Mouse (Mus musculus) heart, postnatal 4 days (tissue): Measurements from ENCODE around the gene Ptprj. TPM values are rescaled to one million over a fixed set of nuclear protein-coding genes. Genes with fewer than 3 reads are reported as not detected.

Experiments
- DNase-seq: peaks from one replicate; pipeline ENCODE4 v3.0.0; 2021
- total RNA-seq, 2 experiments: library from RNA; stranded (reverse); gene quantifications; 2 replicates each; pipeline ENCODE4 v1.2.3; 2021

Ptprj gene
- 1 to 10 TPM; 7.6 to 8.7 TPM for total RNA-seq

- peak; percentile 71 for DNase-seq
Measured at GRCm38 (mm10) chr2:90580236-90581005, at the start of gene Ptprj. Gene Ptprj, minus strand, starts transcription at chr2:90580647.

DNA sequence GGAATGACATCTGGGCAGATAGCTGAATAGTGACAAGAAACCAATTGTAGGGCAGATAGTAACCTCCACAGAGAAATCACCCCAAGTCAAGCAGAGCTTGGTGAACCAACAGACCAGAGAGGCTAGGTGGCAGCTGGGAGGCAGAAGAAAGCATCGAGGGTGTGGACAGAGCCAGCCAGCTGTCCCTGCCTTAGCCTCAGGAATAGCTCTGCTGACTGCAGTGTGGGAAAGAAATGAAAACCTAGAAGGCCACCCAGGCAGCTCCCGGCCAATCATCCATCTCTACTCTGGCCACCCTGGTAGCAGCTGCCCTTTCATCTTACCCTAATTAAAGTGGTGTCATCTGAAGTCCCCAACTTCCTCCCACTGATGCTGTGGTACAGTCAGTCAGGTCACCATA lies 49.1 kb upstream of the Ptprj start:
- DNase-seq: no peak

DNA sequence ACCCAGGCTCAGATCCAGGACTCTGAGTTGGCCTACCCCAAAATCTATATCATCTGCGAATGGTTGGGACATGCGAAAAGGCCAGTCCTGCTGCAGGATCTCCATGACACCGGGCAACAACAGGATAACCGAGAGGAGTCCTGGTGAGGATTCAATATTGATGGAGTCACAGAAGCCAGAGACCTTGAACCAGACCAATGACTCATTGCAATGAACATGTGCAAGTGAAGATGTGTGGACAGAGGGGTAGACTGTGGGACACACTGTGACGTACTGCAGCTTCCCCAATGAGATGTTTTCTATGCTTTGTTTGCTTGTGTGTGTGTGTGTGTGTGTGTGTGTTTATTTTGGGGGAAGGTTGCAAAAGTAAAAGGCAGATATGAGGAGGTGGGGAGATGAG lies 47.8 kb upstream of the Ptprj start:
- DNase-seq: no peak

GRCm38 (mm10) chr2:90624920-90625319 lies 44.5 kb upstream of the Ptprj start:
- peak; percentile 71 for DNase-seq

- peak; percentile 14 for DNase-seq
Measured at GRCm38 (mm10) chr2:90624339-90624738, 43.9 kb upstream of the Ptprj start.

- no peak for DNase-seq
Measured at GRCm38 (mm10) chr2:90620815-90621214, 40.4 kb upstream of the Ptprj start.

GRCm38 (mm10) chr2:90619648-90620047 lies 39.2 kb upstream of the Ptprj start:
- DNase-seq: no peak

DNA sequence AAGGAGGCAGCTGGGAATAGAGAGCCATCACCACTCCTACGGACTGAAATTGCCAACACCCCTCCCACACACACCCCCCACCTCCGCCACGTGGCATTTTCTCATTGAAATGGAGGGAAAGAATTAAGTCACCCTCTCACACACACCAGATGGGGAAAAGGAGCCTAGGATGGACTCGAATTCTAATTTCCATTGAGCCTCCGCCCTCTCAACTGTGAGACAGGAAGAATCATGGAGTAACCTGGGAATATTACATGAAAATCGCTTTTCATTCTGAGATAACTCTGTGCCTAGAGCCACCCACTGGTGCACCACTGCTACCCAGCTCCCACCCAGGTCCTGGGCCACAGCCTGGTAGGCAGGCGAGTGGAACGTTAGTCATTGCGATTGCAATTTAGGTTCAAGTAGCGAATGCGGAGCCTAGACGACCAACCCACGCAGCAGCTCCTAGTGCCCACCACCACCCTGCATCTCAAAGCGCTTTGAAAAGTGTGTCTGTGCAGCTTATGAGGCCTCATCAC lies 34.3 kb upstream of the Ptprj start:
- no peak for DNase-seq

- DNase-seq: no peak
Measured at GRCm38 (mm10) chr2:90613591-90613990, 33.1 kb upstream of the Ptprj start.

DNA sequence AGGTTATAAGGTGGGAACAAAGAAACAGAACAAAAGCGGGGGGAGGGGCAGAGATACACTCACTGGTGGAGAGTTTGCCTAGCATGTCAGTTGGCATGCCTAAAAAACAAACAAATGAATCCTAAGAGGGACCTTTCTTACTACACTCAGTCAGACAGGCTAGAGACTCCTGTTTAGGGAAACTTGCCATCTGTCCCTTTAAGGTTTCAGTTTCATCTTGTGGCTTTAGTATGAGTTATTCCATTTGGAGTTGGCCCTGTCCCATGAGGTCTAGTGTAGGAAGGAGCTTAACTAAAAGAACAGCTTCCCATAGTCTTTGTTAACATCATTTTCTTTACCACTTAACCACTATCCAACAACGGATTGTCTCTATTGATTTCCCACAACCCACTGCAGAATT lies 32.6 kb upstream of the Ptprj start:
- no peak for DNase-seq

DNA sequence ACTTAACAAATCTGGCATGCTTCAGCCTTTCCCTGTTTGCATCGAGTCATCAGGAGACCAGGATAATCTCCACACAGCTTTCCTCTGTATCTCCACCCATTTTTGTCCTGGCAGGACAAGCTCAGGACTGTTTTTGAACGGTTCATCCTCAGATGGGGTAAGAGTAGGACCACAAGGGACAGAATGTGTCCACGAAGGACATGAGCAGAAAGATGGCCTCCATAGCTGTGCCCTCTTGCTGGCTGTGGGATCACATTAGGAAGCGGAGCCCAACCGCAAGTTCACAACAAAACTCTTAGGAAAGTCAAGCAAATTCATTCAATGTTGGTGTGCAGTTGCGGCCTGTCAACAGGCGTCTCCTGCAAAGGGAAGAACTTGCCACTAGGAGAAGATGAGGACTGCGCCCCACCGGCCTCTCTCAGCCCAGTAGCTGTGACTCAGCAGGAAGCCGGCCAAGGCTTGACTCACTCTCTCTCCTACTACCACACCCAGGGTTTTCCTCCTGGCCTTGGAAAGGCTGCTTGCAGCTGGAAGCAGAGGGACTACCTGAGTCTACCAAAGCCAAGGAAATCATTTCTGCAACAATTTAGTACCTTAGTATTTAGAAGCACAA lies 31.6 kb upstream of the Ptprj start:
- peak; percentile 79 for DNase-seq

- no peak for DNase-seq
Measured at GRCm38 (mm10) chr2:90601056-90601455, 20.6 kb upstream of the Ptprj start.

GRCm38 (mm10) chr2:90588141-90588540 lies 7.7 kb upstream of the Ptprj start:
- DNase-seq: no peak

DNA sequence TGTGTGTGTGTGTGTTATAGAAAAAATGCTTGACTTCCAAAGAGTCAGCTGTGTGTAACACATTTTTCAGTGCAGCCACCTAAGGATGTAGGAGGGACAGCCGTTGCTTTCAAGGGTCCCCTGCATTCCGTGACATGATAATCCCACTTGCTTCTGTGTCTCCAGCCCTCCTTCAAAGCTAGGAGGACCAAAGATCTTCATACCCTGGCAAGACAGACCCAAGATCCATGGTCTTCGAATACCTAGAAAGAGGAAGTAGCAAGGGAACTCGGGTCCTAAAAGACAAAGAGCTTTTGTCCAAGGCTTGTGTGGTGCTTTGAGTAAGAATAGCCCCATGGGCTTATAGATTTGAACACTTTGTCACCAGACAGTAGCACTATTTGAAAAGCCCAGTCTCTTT lies 4.1 kb upstream of the Ptprj start:
- DNase-seq: no peak

- DNase-seq: peak; percentile 17
Measured at GRCm38 (mm10) chr2:90583628-90584131, 3.2 kb upstream of the Ptprj start.

- no peak for DNase-seq
Measured at GRCm38 (mm10) chr2:90582814-90583213, 2.4 kb upstream of the Ptprj start.

- no peak for DNase-seq
Measured at GRCm38 (mm10) chr2:90582311-90582710, 1.9 kb upstream of the Ptprj start.

GRCm38 (mm10) chr2:90581796-90582125 lies 1.3 kb upstream of the Ptprj start:
- DNase-seq: no peak

- no peak for DNase-seq
Measured at GRCm38 (mm10) chr2:90581006-90581795, 754 bp upstream of the Ptprj start.

DNA sequence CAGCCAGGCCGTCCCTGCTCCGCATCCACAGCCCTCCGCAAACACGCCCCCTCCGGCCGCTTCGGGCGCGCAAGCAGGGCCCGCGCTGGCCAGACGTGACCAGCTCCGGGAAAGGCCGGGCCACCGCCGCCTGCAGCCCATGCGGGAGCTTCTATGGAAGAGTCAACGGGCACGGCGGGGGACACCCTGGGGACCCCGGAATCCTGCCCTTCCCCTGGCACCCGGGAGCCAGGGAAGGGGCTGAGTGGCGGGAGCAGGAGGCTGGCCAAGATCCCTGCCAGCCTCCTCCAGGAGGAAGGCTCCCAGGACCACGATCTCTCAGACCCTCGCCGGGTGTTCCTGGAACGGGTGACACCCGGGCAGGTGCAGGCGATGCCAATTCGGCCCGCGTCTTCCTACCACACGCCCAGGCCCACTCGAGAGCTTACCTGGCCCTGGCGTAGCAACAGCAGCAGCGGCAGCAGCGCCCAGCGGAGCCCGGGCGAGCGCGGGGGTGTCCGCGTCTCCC lies 665 bp downstream of the Ptprj start:
- peak; percentile 72 for DNase-seq

- no peak for DNase-seq
Measured at GRCm38 (mm10) chr2:90579038-90579727, 1.3 kb downstream of the Ptprj start.
